Mouse (Mus musculus): ENCODE results near the gene Gpr19.

DNA sequence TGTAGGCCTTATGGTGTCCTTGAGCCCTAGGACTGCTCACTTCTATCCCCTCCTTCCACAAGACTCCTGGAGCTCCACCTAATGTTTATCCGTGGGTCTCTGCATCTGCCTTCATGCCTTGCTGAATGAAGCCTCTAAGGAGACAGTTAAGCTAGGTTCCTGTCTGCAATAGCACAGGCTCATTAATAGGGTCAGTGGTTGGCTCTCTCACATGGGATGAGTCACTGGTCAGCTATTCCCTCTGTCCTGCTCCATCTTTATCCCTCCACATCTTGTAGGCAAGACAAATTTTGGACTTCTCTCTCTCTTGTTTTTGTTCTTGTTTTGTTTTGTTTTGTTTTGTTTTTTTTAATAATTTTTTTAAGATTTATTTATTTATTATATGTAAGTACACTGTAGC lies 7.4 kb upstream of the Gpr19 start:
- no peak for TF ChIP-seq CTCF (IDR thresholded peaks at IDR 0.05; ENCODE audit: extremely low read depth, insufficient read length, insufficient replicate concordance, low read depth, low read length)
- TF ChIP-seq POLR2A (IDR thresholded peaks at IDR 0.05; ENCODE audit: low read depth, low read length) = no peak

Measured in small intestine, adult 2 months (tissue).